Mouse (Mus musculus): Measurements from ENCODE around the gene Per2. TPM values are rescaled to one million over a fixed set of nuclear protein-coding genes. Genes with fewer than 3 reads are reported as not detected.

The Per2 gene
- polyA plus RNA-seq, 1 experiment from 2014 or later, result 0.47 TPM

Other genes with a start within 250 kb of the Per2 start
- gene Ube2f, start 209.0 kb downstream of the Per2 start, polyA plus RNA-seq (2018), result 70.3 to 99.4 TPM (median 73.8 TPM) in 3 replicates
- 58.6 to 82.9 TPM (median 66.5 TPM) in 3 replicates for gene Scly, start 161.0 kb downstream of the Per2 start, polyA plus RNA-seq (2018)
- not detected in 3 replicates for gene Espnl, start 137.2 kb downstream of the Per2 start, polyA plus RNA-seq (2018)
- gene Klhl30, start 108.3 kb downstream of the Per2 start, polyA plus RNA-seq (2018), result not detected in 3 replicates
- not detected in 3 replicates for gene Erfe, start 92.9 kb downstream of the Per2 start, polyA plus RNA-seq (2018)
- gene Ilkap, start 60.5 kb downstream of the Per2 start, polyA plus RNA-seq (2018), result 31.1 to 39.6 TPM (median 37.3 TPM) in 3 replicates
- 10.1 to 23.1 TPM (median 15.9 TPM) in 3 replicates for gene Hes6, start 45.3 kb downstream of the Per2 start, polyA plus RNA-seq (2018)
- 2.7 to 4.3 TPM (median 3.1 TPM) in 3 replicates for gene Traf3ip1, start 35.3 kb upstream of the Per2 start, polyA plus RNA-seq (2018)
- gene Asb1, start 81.2 kb upstream of the Per2 start, polyA plus RNA-seq (2018), result 2.5 to 4.2 TPM (median 2.9 TPM) in 3 replicates

All from macrophage (primary cell).